Mouse (Mus musculus) kidney, adult 2 months (tissue): ENCODE results near the gene Btnl6. TPM values are rescaled to one million over a fixed set of nuclear protein-coding genes. Genes with fewer than 3 reads are reported as not detected.

Experiments
- DNase-seq: peaks from one replicate; pipeline ENCODE4 v3.0.0; 2021
- H3K27ac ChIP-seq: fragments of 200-500 bp; 2 replicates; pipeline ENCODE4 v1.5.1; 2012; ENCODE audit warnings: low read depth, low read length, control low read depth, inconsistent platforms; ENCODE audit not compliant: insufficient read depth
- H3K27me3 ChIP-seq: fragments of 200-500 bp; replicated peaks from 2 replicates; pipeline ENCODE4 v1.6.1; 2012; ENCODE audit warnings: mild to moderate bottlenecking, moderate library complexity, low read length, inconsistent platforms; ENCODE audit not compliant: control insufficient read depth, insufficient read depth
- H3K36me3 ChIP-seq: fragments of 200-500 bp; 2 replicates; pipeline ENCODE4 v1.6.1; 2012; ENCODE audit warnings: mild to moderate bottlenecking, moderate library complexity, low read length, inconsistent platforms; ENCODE audit not compliant: control insufficient read depth, insufficient read depth
- H3K4me1 ChIP-seq: fragments of 200-500 bp; 2 replicates; pipeline ENCODE4 v1.6.1; 2011; ENCODE audit warnings: low read length; ENCODE audit not compliant: control insufficient read depth, insufficient read depth
- H3K4me3 ChIP-seq: fragments of 200-500 bp; 2 replicates; pipeline ENCODE4 v1.5.1; 2011; ENCODE audit warnings: mild to moderate bottlenecking, low read depth, low read length, control low read depth; ENCODE audit not compliant: insufficient read depth
- CTCF ChIP-seq: fragments of 200-500 bp; conservative IDR thresholded peaks from 2 replicates; pipeline ENCODE4 v1.5.1; 2011; ENCODE audit warnings: low read depth, mild to moderate bottlenecking, control low read depth, low read length, moderate library complexity, mixed read lengths; ENCODE audit not compliant: insufficient read depth, insufficient read length
- POLR2A ChIP-seq: fragments of 200-500 bp; IDR thresholded peaks from one replicate; pipeline ENCODE4 v1.6.1; 2011; ENCODE audit warnings: low read depth, low read length, control low read depth
- WGBS: fragments of 180-500 bp; shearing (Covaris S2); methylation state at CpG from one replicate; pipeline ENCODE4 v1.1.7; 2018; 5-methylcytosine and 5-hydroxymethylcytosine counted together
- polyA plus RNA-seq: library from polyadenylated mRNA; depleted of rRNA; stranded (reverse); fragments of >200 nt; gene quantifications from 2 replicates; pipeline ENCODE4 v1.2.3, GENCODE M21; 2012; rRNA removed

Gene Btnl6
- not detected in 2 replicates for polyA plus RNA-seq

DNA sequence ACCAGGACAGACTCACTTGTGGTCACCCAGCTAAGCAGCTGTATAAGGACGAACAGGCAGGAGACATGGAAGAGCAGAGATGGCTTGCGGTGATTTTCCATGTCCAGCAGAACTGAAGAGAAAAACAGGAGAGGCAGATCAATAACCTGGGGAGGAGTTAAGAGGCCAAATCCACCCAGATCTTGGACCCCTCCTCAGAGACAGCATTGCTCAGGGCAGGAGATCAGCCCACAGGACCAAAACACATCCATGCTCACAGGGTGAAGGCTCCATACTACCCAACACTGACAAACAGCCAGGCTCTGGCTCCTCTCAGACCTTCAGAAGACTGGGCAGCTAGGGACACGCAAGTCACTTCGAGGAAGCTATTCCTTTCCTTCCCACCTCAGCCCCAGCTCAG, at the start of gene Btnl6:
Gene Btnl6 (minus strand): TSS at position 101 of the 400 bp plus-strand sequence.
- TF ChIP-seq CTCF (no peak), POLR2A (no peak)
- H3K27ac ChIP-seq: no peak within 1 kb of the TSS
- no peak for DNase-seq
- H3K4me3 ChIP-seq: no peak within 1 kb of the TSS
- H3K4me1 ChIP-seq: no peaks in the 10 kb centered on the region
- H3K27me3 ChIP-seq: no peaks in the 10 kb centered on the region
- H3K36me3 ChIP-seq: no peaks in the 10 kb centered on the region
- WGBS: 90% methylated on average over 4 of the region's 4 CpGs

DNA sequence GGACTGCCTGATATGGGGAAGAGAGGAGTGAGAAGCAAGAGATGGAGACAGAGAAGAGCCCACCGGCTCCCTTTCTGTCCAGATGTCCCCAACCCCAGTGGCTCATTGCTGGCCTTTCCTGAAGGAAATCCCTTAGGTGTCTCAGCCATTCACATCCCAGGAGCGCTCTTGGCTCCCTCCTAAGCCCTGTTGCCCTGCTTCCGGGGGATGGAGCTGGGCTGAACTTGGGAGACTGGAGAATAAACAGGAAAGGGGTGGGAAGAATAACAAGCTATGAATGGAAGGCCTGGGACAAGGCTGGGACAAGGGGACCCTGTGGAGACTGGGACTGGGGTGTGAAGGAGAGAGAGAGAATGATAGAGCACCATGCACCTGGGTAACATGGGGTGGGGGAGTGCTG, 47.6 kb upstream of the Btnl6 start:
- peak; percentile 83 for DNase-seq
- H3K27ac ChIP-seq: peak overlapping the region; percentile 96
- no peaks in the 10 kb centered on the region for H3K36me3 ChIP-seq
- no peaks in the 10 kb centered on the region for H3K4me1 ChIP-seq
- no peak for TF ChIP-seq CTCF
- TF ChIP-seq POLR2A: peak; percentile 38
- H3K27me3 ChIP-seq: no peaks in the 10 kb centered on the region
- 41% methylated on average over 3 of the region's 3 CpGs for WGBS
- peak overlapping the region; percentile 56 for H3K4me3 ChIP-seq

DNA sequence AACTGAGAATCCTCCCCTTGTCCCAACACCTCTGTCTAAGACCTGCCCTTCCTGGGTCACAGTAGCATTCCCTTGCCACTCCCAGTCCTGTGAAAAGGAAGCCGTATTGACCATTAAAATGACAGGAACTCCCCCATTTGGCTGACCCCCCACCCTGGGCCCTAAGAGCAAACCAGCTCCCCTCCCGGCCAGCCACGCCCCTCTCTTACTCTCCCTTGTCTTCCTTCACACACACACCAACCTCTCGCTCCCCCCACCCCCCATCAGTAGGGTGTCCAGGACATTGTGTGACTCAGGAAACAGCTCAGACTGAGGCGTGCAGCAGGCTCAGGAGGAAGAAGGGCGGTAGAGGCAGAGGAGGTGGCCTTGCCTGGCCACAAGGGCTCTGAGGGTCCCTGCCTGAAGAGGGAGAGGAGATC, 46.9 kb upstream of the Btnl6 start, which contains the start of gene Notch4:
Gene Notch4 (plus strand): TSS at position 266 of the 419 bp plus-strand sequence.
- WGBS: 16% methylated on average over 6 of the region's 6 CpGs
- peak; percentile 84 for DNase-seq
- peak within 1 kb of the TSS; percentile 56 for H3K4me3 ChIP-seq
- H3K27ac ChIP-seq: peak within 1 kb of the TSS; percentile 96
- H3K27me3 ChIP-seq: no peaks in the 10 kb centered on the region
- no peak for TF ChIP-seq CTCF
- TF ChIP-seq POLR2A: peak; percentile 68
- H3K36me3 ChIP-seq: no peaks in the 10 kb centered on the region
- H3K4me1 ChIP-seq: no peaks in the 10 kb centered on the region

DNA sequence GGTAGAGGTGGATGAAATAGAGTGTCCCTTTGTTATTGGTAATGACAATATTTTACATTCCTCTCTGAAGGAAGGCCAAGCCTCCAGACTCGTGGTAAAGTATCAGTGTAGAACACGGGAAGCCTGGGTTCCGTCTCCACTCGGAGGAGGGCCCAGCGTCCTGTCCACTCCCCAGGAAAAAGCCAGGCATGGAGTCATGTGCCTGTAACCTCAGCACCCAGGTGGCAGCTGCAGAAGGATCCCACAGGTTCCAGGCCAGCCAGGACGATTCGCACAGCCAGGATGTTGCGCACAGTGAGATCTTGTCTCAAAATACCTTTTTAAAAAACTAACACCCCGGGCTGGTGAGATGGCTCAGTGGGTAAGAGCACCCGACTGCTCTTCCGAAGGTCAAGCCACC, 46.2 kb upstream of the Btnl6 start:
- no peaks in the 10 kb centered on the region for H3K4me1 ChIP-seq
- peak overlapping the region; percentile 52; the same call in 1 of the 2 replicates for H3K27ac ChIP-seq
- H3K4me3 ChIP-seq: no peak overlapping the region
- TF ChIP-seq CTCF (no peak), POLR2A (no peak)
- no peaks in the 10 kb centered on the region for H3K27me3 ChIP-seq
- 61% methylated on average over 11 of the region's 11 CpGs for WGBS
- no peak for DNase-seq
- H3K36me3 ChIP-seq: no peaks in the 10 kb centered on the region

DNA sequence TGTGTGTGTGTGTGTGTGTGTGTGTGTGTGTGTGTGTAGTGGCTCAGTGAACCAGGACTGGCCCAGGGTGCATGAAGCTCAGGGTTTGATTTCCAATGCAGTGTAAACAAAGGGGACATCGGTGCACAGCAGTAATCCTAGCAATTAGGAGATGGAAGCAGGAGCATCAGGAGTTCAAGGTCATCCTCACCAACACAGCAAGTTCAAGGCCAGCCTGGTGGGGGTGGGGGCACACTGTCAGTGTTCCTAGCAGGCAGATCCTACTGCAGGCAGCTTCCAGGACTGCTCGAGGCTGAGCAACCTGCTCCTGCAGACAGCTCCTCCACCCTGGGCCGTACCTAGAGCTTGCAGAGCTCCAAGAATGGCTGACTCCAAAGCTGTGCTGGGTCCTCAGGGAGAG, 45.4 kb upstream of the Btnl6 start:
- Histone ChIP-seq H3K27ac (no peak overlapping the region), H3K36me3 (no peaks in the 10 kb centered on the region), H3K27me3 (no peaks in the 10 kb centered on the region), H3K4me3 (no peak overlapping the region), H3K4me1 (no peaks in the 10 kb centered on the region)
- DNase-seq: no peak
- 56% methylated on average over 3 of the region's 3 CpGs for WGBS
- TF ChIP-seq CTCF (no peak), POLR2A (no peak)

DNA sequence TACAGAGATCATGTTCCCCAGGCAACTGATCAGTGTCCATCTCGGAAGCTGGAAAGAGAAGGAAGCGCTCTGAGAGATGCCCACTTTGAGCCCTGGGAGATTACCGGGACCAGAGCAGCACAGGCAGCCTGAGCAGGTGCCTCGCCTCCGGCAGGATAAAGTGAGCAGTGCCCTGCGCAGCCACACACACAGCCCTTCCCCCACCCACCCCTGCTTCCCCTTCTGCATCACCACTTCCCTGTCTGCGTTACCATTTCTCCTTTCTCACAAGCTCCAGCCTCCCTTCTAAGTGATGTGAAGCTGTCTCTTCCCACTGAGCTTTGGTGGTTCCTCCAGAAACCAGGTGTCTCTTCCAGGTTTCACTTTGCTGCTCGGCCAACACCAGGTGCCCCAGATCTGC, 44.0 kb upstream of the Btnl6 start:
- Histone ChIP-seq H3K27ac (no peak overlapping the region; the same call in 1 of the 2 replicates), H3K4me3 (no peak overlapping the region), H3K27me3 (no peaks in the 10 kb centered on the region), H3K36me3 (no peaks in the 10 kb centered on the region), H3K4me1 (no peaks in the 10 kb centered on the region)
- TF ChIP-seq CTCF: no peak
- no peak for DNase-seq
- 43% methylated on average over 8 of the region's 8 CpGs for WGBS

DNA sequence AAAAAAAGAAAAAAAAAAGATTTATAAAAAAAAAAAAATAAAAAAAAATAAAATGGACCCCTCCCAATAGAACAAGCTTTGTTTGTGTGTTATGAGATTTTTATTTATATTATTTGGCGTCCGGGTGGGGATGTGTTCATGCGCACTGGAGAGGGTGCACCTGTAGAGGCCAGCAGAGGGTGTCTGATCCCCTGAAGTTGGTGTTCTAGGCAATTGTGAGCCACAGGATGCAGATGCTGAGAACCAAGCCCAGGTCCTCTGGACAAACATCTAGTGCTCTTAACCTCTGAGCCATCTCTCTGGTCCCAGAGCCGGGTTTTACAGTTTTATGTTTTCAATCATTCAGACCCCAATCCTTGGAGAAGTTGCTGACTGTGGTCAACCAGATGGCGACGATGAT, 43.3 kb upstream of the Btnl6 start:
- no peak overlapping the region for H3K4me3 ChIP-seq
- no peaks in the 10 kb centered on the region for H3K36me3 ChIP-seq
- TF ChIP-seq CTCF (no peak), POLR2A (no peak)
- no peaks in the 10 kb centered on the region for H3K27me3 ChIP-seq
- H3K27ac ChIP-seq: no peak overlapping the region
- H3K4me1 ChIP-seq: no peaks in the 10 kb centered on the region
- DNase-seq: no peak
- WGBS: 94% methylated on average over 6 of the region's 6 CpGs

DNA sequence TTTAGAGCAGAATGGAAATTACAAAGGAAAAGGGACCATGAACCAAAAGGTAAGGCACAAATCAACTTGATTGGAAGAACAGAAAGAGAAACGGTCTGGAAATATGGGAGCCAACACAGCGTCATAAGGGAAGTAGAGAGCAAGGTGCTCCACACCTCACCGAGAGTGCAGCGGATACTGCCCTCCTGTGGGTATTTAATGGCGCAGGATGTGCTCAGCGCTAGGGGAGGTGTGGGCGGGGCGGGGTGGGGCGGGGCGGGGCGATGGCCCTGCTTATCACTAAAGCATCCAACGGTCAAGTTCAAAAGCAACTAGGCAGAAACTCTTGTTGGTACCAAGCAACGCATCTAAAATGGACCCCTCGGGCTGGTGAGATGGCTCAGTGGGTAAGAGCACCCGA, 42.7 kb upstream of the Btnl6 start:
- Histone ChIP-seq H3K27me3 (no peaks in the 10 kb centered on the region), H3K27ac (no peak overlapping the region), H3K36me3 (no peaks in the 10 kb centered on the region), H3K4me1 (no peaks in the 10 kb centered on the region), H3K4me3 (no peak overlapping the region)
- TF ChIP-seq CTCF (no peak), POLR2A (no peak)
- DNase-seq: no peak
- 32% methylated on average over 15 of the region's 15 CpGs for WGBS
